Mouse (Mus musculus) left cerebral cortex, adult 11 months (tissue): ENCODE results near the gene Myl6.

Experiments used
- DNase-seq: peaks from one replicate; pipeline ENCODE4 v3.0.0; 2022; ENCODE audit warnings: low spot score

Myl6 gene

DNA sequence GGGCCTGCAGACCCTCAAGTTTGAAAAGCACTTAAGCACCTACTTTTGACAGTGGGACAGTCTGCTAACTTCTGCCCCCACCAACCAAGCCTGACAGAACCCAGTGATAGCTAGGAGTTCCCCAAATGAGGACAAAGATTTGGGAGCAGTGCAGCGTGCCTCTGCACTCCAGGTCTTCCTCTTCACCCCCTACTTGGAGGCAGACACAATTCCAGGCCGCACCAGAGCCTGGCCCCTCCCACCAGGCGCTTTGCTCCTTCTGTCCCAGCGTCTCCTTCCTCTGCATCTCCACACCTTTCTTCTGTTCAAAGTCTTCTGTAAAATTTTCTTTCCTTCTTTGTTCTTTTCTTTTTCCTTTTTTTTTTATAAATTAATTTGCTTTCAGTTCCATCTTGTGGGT lies 4.2 kb downstream of the Myl6 start:
- no peak for DNase-seq

DNA sequence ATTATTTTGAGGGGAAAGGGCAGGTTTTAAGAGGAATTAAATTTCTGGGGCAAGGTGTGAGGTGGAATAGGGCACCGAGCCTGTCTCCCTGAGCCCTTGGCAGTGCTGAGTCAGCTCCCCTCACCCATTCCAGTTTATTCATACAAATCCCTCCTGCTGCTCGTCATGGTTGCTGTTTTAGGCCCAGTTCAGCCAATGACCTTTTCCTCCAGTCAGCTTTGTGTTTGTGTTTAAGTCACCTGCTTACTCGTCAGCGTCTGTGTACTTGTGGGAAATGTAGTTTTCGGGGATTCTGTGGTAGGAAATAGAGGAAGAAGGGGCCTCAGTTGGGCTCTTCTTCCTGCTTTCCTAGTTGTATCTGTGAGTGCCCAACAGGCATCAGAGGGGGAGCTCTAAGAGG lies 4.6 kb downstream of the Myl6 start:
- no peak for DNase-seq

DNA sequence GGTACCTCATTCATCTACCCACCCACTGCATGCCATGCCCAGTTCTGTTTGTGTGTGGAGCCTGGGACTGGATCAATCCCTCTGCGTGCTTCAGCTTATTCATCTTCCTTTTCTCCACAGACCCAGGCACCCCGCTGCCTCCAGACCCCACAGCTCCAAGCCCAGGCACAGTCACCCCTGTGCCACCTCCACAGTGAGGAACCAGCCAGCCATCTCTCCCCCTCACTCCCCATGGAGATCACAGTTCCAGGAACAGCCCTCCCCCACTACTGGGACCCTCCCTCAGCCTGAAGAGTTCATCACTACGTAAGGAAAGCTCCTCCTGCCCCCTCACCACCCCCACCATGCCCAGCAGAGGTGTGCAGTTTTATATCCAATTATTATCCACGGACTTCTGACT lies 5.2 kb downstream of the Myl6 start:
- no peak for DNase-seq

DNA sequence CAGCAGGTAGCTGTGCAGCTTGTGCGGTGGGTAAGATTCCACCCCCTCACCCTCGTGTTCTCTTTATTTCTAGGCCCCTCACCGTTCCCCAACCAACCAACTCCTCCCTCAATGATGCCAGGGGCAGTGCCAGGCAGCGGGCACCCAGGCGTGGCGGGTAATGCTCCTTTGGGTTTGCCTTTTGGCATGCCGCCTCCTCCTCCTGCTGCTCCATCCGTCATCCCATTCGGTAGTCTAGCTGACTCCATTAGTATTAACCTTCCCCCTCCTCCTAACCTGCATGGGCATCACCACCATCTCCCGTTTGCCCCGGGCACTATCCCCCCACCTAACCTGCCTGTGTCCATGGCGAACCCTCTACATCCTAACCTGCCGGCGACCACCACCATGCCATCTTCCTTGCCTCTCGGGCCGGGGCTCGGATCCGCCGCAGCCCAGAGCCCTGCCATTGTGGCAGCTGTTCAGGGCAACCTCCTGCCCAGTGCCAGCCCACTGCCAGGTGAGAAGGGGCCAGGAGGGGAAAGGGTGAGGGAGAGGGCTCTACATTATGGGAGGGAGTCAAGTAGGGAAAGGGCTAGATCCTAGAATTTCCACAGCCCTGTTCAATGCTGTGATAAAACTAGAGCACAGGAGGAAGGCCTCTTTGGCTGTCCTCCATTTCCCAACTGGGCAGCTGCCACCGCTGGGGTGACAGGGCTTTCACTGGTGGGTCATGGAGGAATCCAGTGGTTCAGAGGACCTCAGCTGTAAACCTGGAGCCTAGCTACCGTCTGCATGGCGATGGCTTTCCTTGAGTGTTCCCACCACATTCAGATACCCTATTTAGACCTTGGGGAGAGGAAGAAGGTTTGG lies 5.9 kb downstream of the Myl6 start:
- DNase-seq = no peak

DNA sequence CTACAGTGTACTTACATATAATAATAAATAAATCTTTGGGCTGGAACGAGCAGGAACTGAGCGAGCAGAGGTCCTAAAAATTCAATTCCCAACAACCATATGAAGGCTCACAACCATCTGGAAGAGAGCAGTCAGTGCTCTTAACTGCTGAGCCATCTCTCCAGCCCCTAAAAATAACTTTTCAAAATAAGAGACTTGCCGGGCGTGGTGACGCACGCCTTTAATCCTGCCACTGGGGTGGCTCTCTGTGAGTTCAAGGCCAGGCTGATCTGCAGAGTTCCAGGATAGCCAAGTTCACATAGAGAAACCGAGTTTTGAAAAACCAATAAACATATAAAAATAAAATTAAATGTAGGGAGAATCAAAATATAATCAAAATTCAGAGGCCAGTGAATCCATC lies 7.6 kb downstream of the Myl6 start:
- DNase-seq = no peak

DNA sequence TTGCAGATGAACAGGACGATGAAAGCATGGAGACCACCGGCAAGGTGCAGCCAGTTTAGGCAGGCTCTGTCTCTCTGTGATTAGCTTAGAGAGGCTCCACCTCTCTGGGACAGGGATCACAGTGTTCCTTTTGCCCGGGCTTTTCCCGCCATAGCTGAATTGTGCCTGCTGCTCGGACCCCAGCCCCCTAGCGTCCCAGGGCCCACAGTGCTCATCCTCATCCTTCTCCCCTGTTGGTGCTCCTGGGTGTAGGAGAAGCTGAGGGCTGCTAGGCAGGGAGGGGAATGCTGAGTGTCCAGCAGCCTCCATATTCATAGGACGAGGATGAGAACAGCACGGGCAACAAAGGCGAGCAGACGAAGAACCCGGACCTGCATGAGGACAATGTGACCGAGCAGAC lies 19.6 kb downstream of the Myl6 start:
- DNase-seq = no peak

DNA sequence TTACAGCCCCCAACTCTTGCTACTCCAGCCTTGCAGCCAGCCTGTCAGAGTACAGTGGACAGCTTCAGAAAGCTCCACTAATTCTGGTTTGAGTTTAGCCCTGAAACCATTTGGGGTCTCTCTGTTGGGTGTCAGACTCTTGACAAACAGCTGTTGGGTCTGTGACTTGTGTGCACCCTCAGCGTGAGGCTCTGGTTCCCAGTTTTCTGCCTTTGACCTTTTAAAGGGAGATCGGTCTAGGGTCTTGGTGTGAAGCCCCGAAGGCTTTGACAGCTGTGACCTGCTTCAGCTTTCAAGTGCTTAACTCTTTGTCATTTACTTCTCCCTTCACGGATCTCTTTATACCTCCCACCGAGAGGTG lies 33.7 kb downstream of the Myl6 start:
- DNase-seq = no peak

DNA sequence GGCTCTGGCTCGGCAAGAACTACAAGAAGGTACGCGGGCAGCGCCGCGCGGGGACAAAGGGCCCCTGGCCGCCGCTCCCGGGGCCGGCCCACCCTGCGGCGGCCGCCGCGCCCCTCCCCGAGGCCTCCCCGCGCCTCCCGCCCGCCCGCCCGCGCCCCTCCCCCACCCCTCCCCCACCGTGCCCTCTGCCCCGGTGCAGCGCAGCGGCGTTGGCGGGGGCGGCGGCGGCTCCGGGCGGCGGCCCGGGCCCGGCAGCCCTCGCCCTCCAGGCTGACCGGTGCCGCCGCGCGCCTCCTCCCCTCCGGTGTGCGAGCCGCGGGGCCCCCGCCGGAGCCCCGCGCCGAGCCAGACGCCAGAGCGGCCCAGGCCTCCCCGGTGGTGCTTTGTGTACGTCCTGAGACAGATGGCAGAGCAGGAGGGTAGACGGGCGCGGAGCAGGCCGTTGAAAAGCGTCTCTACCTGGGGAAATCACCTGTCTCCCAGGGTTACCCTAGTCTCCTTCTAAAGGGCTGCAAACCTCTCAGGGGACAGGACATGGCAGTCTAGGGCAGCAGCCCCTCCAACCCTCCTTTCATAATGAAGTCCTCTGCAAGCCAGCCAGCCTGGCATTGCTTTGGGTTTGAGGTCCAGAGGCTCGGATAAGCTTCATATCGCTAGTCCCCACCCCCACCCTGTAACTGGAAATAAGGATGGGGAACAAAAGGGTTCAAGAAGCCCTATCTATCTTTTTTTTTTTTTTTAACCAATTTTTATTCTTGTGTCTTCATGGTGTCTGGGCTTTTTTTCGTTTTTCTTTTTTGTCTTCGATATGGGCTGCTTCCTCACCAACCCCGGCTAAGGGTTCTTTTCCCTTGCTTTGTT lies 34.3 kb downstream of the Myl6 start:
- no peak for DNase-seq

DNA sequence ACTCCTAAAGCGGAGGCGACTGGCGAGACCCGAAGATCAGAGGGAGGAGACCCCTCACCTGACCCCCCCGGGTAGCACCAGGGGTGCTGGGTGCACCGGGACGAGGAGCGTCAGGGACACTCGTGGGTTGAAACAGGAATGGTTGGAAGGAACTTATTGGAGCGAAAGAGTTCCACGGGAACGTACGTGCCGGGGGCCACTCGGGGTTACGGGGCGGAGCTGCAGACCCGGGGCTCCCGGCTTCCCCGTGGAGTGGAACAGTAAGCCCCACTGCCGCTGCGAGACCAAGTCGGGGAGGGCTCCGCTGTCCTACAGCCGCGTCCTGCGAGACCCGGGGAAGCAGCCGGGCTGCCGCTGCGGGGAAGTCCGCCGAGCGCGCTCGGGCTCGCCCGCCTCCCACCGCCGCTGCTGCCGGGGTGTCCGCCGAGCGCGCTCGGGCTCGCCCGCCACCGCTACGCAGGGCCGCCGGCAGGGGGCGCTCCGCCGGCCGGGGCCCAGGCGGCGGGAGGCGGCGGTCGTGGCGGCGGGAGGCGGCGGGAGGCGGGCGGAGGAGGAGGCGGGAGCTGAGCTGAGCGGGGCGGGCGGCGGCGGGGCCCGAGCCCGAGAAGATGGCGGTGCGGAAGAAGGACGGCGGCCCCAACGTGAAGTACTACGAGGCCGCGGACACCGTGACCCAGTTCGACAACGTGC lies 35.1 kb downstream of the Myl6 start, which contains the start of gene Smarcc2:
Gene Smarcc2 (plus strand): TSS at position 530 of the 690 bp plus-strand sequence.
- peak; percentile 61 for DNase-seq

DNA sequence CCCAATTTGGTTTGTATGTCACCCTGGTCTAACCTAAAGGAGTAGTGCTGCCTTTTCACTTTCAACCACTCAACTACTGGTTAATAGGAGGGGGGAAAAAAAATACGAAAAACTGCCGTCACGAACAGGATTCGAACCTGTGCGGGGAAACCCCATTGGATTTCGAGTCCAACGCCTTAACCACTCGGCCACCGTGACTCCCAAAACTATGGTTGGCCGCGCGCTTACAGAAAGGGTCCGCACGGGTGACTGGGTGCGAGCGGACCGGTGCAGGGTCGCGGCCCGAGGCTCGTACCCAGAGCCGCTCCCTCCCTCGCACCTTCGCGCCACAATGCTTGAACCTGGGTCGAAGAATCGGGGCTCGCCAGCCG lies 35.6 kb downstream of the Myl6 start:
- peak; percentile 78 for DNase-seq

DNA sequence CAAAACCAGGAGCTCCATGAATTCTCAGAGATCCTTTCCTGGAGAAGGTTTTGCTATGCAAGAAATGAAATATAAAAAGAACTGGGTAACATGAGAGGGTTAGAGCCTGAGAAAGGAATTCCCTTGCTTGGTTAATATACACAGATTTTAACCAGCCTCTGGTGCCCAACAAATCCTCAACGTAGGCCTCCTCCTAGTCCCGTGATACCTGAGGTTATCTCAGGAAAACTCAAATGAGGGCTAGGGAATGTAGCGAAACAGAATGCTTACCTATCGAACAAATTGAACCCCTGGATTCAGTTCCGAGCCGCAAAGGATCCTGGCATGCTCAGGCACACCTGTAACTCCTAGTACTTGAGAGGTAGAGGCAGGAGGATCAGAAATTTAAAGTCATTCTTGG lies 36.3 kb downstream of the Myl6 start:
- DNase-seq = no peak

DNA sequence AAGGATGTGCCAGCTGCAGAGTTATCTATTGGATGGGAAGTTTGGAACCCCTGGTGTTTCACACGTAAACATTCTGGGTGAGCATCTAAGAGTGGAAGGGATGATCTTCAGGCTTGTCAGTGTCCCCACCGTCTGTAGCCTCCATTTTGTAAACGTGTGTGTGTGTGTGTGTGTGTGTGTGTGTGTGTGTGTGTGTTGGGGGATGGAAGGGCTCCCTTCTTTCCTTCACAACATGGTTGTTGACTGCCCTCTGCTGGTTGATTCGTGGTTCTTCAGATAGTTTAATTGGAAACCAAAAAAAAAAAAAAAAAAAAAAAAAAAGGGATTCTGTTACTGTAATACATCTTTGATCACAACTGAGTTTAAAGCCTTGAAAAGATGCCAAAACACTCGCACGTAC lies 38.7 kb downstream of the Myl6 start:
- DNase-seq = peak; percentile 35

DNA sequence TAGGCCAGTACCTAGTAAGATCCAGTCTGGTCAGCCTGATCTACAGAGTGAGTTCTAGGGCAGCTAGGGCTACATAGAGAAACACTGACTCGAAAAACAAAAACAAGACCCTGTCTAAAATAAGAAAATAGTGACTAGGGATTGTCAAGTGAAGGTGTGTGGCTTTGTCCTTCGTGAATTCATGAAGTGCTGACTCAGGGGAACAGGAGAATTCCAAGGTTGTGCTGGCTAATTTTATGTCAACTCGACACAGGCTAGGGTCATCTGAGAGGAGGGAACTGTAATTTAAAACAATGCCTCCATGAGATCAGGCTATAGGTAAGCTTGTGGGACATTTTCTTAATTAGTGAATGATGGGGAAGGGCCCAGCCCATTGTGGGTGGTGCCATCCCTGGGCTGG lies 39.5 kb downstream of the Myl6 start:
- DNase-seq = no peak

DNA sequence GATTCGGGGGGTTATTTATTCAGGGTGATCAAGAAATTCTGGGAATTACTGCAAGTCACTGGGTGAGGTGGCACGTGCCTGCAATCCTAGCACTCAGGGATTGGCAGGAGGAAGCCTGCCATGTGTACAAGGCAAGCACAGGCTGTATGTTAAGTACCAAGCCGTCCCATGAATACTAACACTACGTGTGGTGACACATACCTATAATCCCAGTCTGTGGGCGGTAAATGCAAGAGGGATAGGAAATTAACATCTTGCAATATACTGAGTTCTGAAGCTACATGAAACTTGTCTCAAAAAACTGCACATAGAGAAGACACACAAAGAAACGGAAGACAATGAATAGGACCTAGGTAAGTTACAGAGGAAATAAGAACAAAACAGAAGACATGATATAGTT lies 42.9 kb downstream of the Myl6 start:
- no peak for DNase-seq

DNA sequence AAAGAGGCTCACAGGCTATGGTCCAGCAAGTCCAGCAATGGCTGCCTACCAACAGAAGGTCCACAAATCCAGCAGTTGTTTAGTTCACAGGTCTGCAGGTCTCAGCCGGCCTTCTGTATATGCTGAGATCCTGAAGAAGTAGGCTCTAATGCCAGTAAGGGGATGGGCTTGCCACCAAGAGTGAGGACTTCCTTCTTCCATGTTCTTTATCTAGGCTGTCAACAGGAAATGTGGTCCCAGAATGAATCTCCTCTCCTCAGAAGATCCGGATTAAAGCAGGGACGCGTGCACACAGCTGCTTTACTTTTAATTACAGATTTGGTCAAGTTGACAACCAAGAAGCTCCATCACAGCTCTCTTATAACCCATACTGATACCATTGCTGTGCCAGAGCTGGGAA lies 48.5 kb downstream of the Myl6 start:
- DNase-seq = no peak

DNA sequence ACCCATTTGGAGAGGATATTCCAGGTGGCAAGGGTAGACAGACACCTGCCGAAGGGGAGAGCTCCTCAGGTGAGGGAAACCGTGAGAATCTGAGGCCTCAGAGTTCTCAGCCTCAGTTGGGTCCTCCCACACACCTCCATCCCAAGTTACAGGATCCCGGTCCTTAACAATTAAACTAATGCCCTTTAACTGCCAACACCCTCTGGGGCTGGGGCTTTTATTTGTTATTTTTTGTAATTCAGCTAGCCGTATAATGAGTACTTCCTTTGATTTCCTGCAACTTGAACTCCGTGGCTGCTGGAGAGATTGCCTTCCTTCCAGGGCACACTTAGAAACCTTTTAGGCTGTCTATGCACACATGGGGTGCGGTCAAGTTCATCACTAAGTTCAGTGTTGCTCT lies 49.6 kb downstream of the Myl6 start:
- no peak for DNase-seq

DNA sequence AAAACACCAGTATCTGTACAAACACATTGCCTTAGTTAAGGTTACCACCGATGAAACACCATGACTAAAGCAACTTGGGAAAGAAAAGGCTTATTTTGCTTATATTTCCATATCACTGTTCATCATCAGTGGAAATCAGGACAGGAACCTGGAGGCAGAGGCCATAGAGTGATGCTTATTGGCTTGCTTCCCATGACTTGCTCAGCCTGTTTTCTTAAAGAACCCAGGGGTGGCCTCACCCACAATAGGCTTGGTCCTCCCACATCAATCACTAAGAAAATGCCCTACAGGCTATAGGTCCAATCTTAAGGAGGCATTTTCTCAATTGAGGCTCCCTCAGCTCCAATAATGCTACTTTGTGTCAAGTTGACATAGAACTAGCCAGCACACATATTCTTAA lies 51.2 kb downstream of the Myl6 start:
- DNase-seq = no peak

DNA sequence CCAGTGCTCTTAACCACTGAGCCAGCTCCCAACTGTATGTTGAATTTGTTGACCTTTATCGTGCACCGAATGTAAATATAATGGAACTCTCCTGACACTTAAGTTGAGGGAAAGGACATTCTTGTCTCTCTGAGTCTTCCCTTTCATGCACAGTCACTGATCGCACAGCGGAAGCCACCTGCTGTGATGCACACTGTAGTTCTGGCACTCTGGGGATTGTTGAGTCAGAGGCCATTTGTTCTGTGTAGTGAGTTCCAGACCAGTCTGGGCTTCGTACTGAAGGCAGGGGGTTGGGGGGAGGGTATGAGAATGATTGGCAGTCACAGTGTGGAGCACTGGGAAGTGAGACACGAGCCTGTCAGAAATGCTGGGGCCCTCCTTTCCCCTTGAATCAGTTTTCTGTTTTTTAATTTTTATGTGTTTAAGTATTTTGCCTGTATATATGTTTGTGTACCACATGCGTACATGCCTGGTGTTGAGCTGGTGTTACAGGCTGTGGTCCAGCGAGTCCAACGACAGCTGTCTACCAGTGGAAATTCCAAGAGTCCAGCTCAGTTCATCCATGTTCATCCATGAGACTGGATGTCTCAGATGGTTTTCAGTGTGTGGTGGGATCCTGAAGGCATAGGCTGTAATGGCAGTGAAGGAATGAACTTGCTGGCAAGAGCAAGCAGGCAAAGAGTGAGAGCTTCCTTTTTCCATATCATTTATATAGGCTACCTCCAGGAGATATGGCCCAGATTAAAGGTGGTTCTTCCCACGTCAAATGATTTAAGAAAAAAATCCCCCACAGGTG lies 52.4 kb downstream of the Myl6 start:
- no peak for DNase-seq
